Comparison of ENCODE assay signal across 8 mouse cellular contexts in the genomic region with DNA sequence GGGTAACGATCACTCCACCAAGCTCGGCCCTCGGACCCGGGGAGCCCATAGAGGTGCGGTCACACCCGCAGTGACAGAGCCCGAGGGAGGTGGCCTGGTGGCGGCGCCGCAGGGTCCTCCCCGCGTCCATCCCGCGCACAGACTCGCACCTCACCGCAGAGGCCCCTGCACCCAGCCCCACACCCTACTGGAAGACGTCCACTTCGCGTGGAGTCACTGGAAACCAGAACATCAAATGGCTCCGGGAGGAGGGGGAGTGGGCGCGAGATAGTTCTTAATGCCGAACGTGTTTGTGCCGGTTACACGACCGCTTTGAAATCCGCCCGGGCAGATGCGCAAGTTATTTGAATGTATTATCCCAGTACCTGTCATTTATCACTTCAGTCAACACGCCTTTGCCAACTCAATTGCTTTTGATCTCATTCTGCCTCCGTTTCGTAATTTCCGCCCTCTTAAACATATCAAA. TPM values are rescaled to one million over a fixed set of nuclear protein-coding genes. Genes with fewer than 3 reads are reported as not detected.
DNase-seq lines count a peak whose midpoint lies in the region; ATAC-seq and TF ChIP-seq lines count a peak whose summit lies in the region.

No protein-coding gene starts in this region.

- no peaks in the 10 kb centered on the region; a peak in 1 of 4 replicates for H3K27me3 ChIP-seq in MEL (ENCODE audit: control insufficient read depth in 1 of 2, insufficient read depth in 2 of 2, low read length in 2 of 2)
- H3K27me3 ChIP-seq in cerebellum, adult 2 months (ENCODE audit: control insufficient read depth, insufficient read depth, low read length) = no peaks in the 10 kb centered on the region
- H3K27me3 ChIP-seq in hindbrain, embryonic 16.5 days (replicated peaks; ENCODE audit: control insufficient read depth, insufficient read depth, low read length) = no peaks in the 10 kb centered on the region

- no peaks in the 10 kb centered on the region for H3K9me3 ChIP-seq in MEL (replicated peaks; ENCODE audit: insufficient read depth, low read length)
- no peaks in the 10 kb centered on the region for H3K9me3 ChIP-seq in hindbrain, embryonic 16.5 days (ENCODE audit: control insufficient read depth, low read length)

- DNase-seq in MEL (ENCODE audit: low read depth, low spot score) = peak; percentile 27
- peak; percentile 70 to 80 for DNase-seq in cerebellum, adult 2 months
- DNase-seq in gastrocnemius, adult 2 months = peak; percentile 67
- peak; percentile 57 to 64 for DNase-seq in left cerebral cortex, adult 8-10 months (ENCODE audit: low spot score in 2 of 2)
- peak; percentile 74 for DNase-seq in right cerebral cortex, postnatal 25 days

- no peak for TF ChIP-seq CTCF in MEL (IDR thresholded peaks at IDR 0.05 in 2 of 3, conservative IDR thresholded peaks at IDR 0.05 in 1 of 3; ENCODE audit: control insufficient read depth in 1 of 3, insufficient read depth in 1 of 3, low read depth in 2 of 3, low read length in 3 of 3, poor library complexity in 1 of 3, severe bottlenecking in 1 of 3)
- no peak for TF ChIP-seq CTCF in cerebellum, adult 2 months (IDR thresholded peaks at IDR 0.05; ENCODE audit: borderline replicate concordance, insufficient read depth, low read depth, low read length)
- TF ChIP-seq CTCF in gastrocnemius, adult 2 months (IDR thresholded peaks at IDR 0.05) = no peak

- H3K79me2 ChIP-seq in MEL (ENCODE audit: control insufficient read depth, insufficient read depth, low read length, poor library complexity) = no peaks in the 10 kb centered on the region

- no peaks in the 10 kb centered on the region for H3K36me3 ChIP-seq in MEL (ENCODE audit: control insufficient read depth in 1 of 2, insufficient read depth in 2 of 2, low read length in 2 of 2)
- H3K36me3 ChIP-seq in hindbrain, embryonic 16.5 days (ENCODE audit: control insufficient read depth, insufficient read depth, low read length) = no peaks in the 10 kb centered on the region

- peak overlapping the region; percentile 6 for H3K9ac ChIP-seq in MEL (ENCODE audit: control insufficient read depth, low read depth, low read length, poor library complexity, severe bottlenecking)
- H3K9ac ChIP-seq in hindbrain, embryonic 16.5 days (ENCODE audit: low read depth, low read length) = peak overlapping the region; percentile 76

- WGBS in cerebellum, adult 2 months = 1% methylated on average over 31 of the region's 34 CpGs
- WGBS in hindbrain, embryonic 16.5 days = under 1% methylated on average over 23 of the region's 34 CpGs

- peak; percentile 37 for ATAC-seq in hindbrain, embryonic 16.5 days
- ATAC-seq in megakaryocyte, adult 5-6 weeks (ENCODE audit: poor library complexity, severe bottlenecking) = peak; percentile 62
- no peak for ATAC-seq in monocyte, adult 5-6 weeks (replicated peaks; ENCODE audit: insufficient number of reproducible peaks, low FRiP score, low TSS enrichment, poor library complexity, severe bottlenecking)

- TF ChIP-seq RAD21 in MEL (IDR thresholded peaks at IDR 0.05; ENCODE audit: low read depth, low read length) = no peak

- H3K4me1 ChIP-seq in MEL (ENCODE audit: control insufficient read depth in 1 of 2, insufficient read depth in 2 of 2, low read length in 2 of 2) = no peaks in the 10 kb centered on the region
- H3K4me1 ChIP-seq in cerebellum, adult 2 months (ENCODE audit: control insufficient read depth, insufficient read depth, low read length) = no peaks in the 10 kb centered on the region
- H3K4me1 ChIP-seq in hindbrain, embryonic 16.5 days (ENCODE audit: control insufficient read depth, insufficient read depth, low read depth, low read length) = peaks cover 6% of the 10 kb centered on the region

- peak overlapping the region; percentile 81 for H3K4me2 ChIP-seq in hindbrain, embryonic 16.5 days (ENCODE audit: low read length)

- no peak overlapping the region; the same call in 1 of the 2 replicates for H3K27ac ChIP-seq in MEL (ENCODE audit: control insufficient read depth, low read depth, low read length)
- peak overlapping the region; percentile 78 for H3K27ac ChIP-seq in cerebellum, adult 2 months (ENCODE audit: insufficient read depth, low read length)
- H3K27ac ChIP-seq in gastrocnemius, adult 2 months = peak overlapping the region; percentile 90
- peak overlapping the region; percentile 85 for H3K27ac ChIP-seq in hindbrain, embryonic 16.5 days (ENCODE audit: low read depth, low read length)

- TF ChIP-seq EP300 in MEL (IDR thresholded peaks at IDR 0.05; ENCODE audit: low read depth in 1 of 2, low read length in 2 of 2) = no peak

- peak overlapping the region; percentile 61 to 63 for H3K4me3 ChIP-seq in MEL (ENCODE audit: control insufficient read depth in 1 of 2, insufficient read depth in 1 of 2, low read depth in 2 of 2, low read length in 2 of 2)
- H3K4me3 ChIP-seq in cerebellum, adult 2 months (replicated peaks; ENCODE audit: insufficient read depth, low read depth, low read length) = peak overlapping the region; percentile 71
- H3K4me3 ChIP-seq in gastrocnemius, adult 2 months = peak overlapping the region; percentile 73
- peak overlapping the region; percentile 62 for H3K4me3 ChIP-seq in hindbrain, embryonic 16.5 days (ENCODE audit: low read length)

- no peak for TF ChIP-seq POLR2A in MEL (IDR thresholded peaks at IDR 0.05; ENCODE audit: control insufficient read depth in 1 of 2, insufficient read depth in 1 of 2, low read depth in 1 of 2, low read length in 2 of 2, poor library complexity in 1 of 2)
- TF ChIP-seq POLR2A in cerebellum, adult 2 months (IDR thresholded peaks at IDR 0.05; ENCODE audit: borderline replicate concordance, insufficient read depth, low read length) = 0 out of 2 replicates have a peak, but pooled peaks have one; percentile 9

- intact Hi-C loops in gastrocnemius, adult 2 months (cut with DNase I) = loop anchor here (5.0 kb wide), 2 partner anchors 85 to 130 kb away; no protein-coding TSS in a partner anchor

TF ChIP-seq in MEL, 35 proteins besides CTCF, POLR2A, EP300 and RAD21:
- TF ChIP-seq POLR2AphosphoS2 (IDR thresholded peaks at IDR 0.05; ENCODE audit: low read length) (no peak), ZNF384 (IDR thresholded peaks at IDR 0.05; ENCODE audit: low read depth, low read length) (no peak), ELF1 (IDR thresholded peaks at IDR 0.05; ENCODE audit: low read depth, low read length) (no peak), USF1 (IDR thresholded peaks at IDR 0.05; ENCODE audit: low read depth, low read length) (no peak), MEF2A (IDR thresholded peaks at IDR 0.05; ENCODE audit: extremely low read depth, insufficient replicate concordance, low read depth, low read length, poor library complexity, severe bottlenecking) (no peak), ZMIZ1 (IDR thresholded peaks at IDR 0.05; ENCODE audit: low read depth, low read length) (no peak), USF2 (IDR thresholded peaks at IDR 0.05; ENCODE audit: borderline replicate concordance in 1 of 2, insufficient read depth in 1 of 2, low read depth in 1 of 2, low read length in 2 of 2) (no peak), ZKSCAN1 (IDR thresholded peaks at IDR 0.05; ENCODE audit: low read depth, low read length) (no peak), TAL1 (IDR thresholded peaks at IDR 0.05; ENCODE audit: low read length) (no peak), NELFE (IDR thresholded peaks at IDR 0.05; ENCODE audit: low read depth, low read length) (no peak), MAFK (IDR thresholded peaks at IDR 0.05; ENCODE audit: borderline replicate concordance, low read depth, low read length) (no peak), MXI1 (IDR thresholded peaks at IDR 0.05; ENCODE audit: low read depth, low read length) (no peak)
TF ChIP-seq in MEL: peak in this region for 0.

RNA-seq across cellular contexts. Expression of a gene that starts 1.5 kb away (rescaled TPM):
- not detected in 2 replicates for total RNA-seq in MEL (2012; rRNA removed)
- polyA plus RNA-seq in MEL (2012; ENCODE audit: insufficient read depth in 1 of 2, insufficient read length in 2 of 2, low read depth in 1 of 2, low replicate concordance in 2 of 2, missing spikeins in 1 of 2) = under 1 TPM in 1 of 2 experiments, not detected in 1; 0.03 TPM
- polyA plus RNA-seq in cerebellum, adult 2 months (2012; rRNA removed) = 10.2 and 10.9 TPM in 2 replicates
- 10 to 100 TPM in 1 of 2 experiments, 1 to 10 TPM in 1; 8.3 to 16.9 TPM for total RNA-seq in gastrocnemius, adult 2 months (2021)
- polyA plus RNA-seq in hindbrain, embryonic 16.5 days (2015; fragmentation: Nextera tagmentation; extraction: Ambion mirVana) = 16.6 TPM in 2 replicates
- 10 to 100 TPM; 25.1 to 30.5 (median 26.5) TPM for total RNA-seq in left cerebral cortex, adult 8-10 months (2022)
- 28.5 and 29.3 TPM in 2 replicates for total RNA-seq in megakaryocyte, adult 5-6 weeks (2015)
- total RNA-seq in megakaryocyte, adult 5-6 weeks (2017) = 14.4 and 14.5 TPM in 2 replicates
- total RNA-seq in monocyte, adult 5-6 weeks (2017) = 13.0 to 33.2 TPM (median 18.8 TPM) in 3 replicates
